Mouse (Mus musculus): ENCODE data around the gene Spryd3.

GRCm38 (mm10) chr15:102112827-102113226 lies 23.2 kb downstream of the Spryd3 start:
- TF ChIP-seq CTCF (IDR thresholded peaks at IDR 0.05; ENCODE audit: extremely low read depth, insufficient read depth, low read length) (no peak), POLR2A (IDR thresholded peaks at IDR 0.05; ENCODE audit: extremely low read depth, insufficient read depth, low read length) (no peak)

Measured in cortical plate, adult 2 months (tissue).